Mouse (Mus musculus): ENCODE measurements around the gene Clps. TPM values are rescaled to one million over a fixed set of nuclear protein-coding genes. Genes with fewer than 3 reads are reported as not detected.

The Clps gene
- polyA plus RNA-seq, 1 experiment from 2014 or later, result 51.3 TPM

DNA sequence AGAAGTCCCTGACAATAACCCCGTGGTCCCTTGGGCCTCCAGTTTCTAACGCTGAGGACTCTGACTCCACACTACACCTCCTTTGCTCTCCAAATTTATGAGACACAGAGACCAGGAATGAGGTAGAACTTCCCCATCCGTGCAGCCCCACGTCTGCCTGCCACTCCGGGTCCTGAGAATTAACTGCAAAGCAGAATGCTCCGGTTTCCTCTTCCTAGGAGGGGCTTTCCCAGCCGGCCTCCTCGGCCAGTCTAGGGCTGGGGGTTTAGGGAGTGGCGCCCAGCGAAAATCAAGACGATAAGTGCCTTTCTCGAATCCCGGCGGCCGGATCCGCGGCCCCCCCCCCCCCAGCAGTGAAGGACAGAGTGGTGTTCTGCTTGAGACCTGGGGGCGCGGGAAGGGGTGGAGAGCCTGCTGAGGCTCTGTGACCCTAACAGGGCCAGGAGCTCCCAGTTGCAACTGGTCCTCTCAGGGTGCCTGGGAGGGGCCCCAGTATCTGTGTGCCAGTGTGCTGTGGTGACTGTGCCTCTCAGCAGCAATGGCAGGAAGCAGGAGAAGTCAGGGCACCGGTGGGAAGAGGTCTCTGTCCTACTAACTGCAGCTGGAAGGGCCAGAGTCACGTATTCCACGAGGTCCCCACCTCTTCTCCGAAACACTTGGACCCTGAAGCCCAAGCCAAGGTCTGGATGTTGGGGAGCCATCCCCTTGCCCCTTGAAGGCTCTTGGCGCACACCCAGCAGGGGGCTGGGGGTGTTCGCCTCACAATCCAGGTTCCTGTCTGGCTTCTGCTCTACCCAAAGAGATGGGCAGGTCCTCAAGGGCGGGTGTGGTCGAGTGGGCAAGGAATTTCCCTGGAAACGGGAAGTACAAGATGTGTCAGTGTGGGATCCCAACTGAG, 49.9 kb downstream of the Clps start:
- no peak for ATAC-seq (ENCODE audit: low read depth)
- peak overlapping the region; percentile 19; the same call in 1 of the 2 replicates for H3K4me3 ChIP-seq (ENCODE audit: low read depth, low read length)
- no peak overlapping the region for H3K27ac ChIP-seq (ENCODE audit: low read length)
- H3K4me2 ChIP-seq (ENCODE audit: low read depth, low read length), result peak overlapping the region; percentile 42
- 7% methylated on average over 28 of the region's 28 CpGs for WGBS (ENCODE audit: insufficient replicate concordance)
- H3K27me3 ChIP-seq (ENCODE audit: control insufficient read depth, insufficient read depth, low read depth, low read length), result no peaks in the 10 kb centered on the region
- no peaks in the 10 kb centered on the region for H3K9me3 ChIP-seq (replicated peaks; ENCODE audit: control insufficient read depth, low read length)
- no peaks in the 10 kb centered on the region for H3K36me3 ChIP-seq (ENCODE audit: control insufficient read depth, insufficient read depth)
- H3K9ac ChIP-seq (ENCODE audit: low read depth, low read length), result no peak overlapping the region; the same call in 1 of the 2 replicates
- H3K4me1 ChIP-seq (ENCODE audit: control insufficient read depth, low read depth, low read length), result peaks cover 29% of the 10 kb centered on the region

Small RNA genes within 50 kb of the gene (microRNA-seq; reads per million reads assigned to microRNA genes)
- gene Gm25195, result not detected
- not detected for gene Mir6969

Other genes starting within 250 kb of the Clps start
- gene Fance, start 247.2 kb downstream of the Clps start, polyA plus RNA-seq (2015; fragmentation: Nextera tagmentation; extraction: Ambion mirVana), result 6.7 and 7.3 TPM in 2 replicates
- gene Rpl10a, start 232.3 kb downstream of the Clps start, polyA plus RNA-seq (2015; fragmentation: Nextera tagmentation; extraction: Ambion mirVana), result 280 and 310 TPM in 2 replicates
- gene Tead3, start 209.9 kb downstream of the Clps start, polyA plus RNA-seq (2015; fragmentation: Nextera tagmentation; extraction: Ambion mirVana), result 0.50 and 0.52 TPM in 2 replicates
- 0.46 TPM in 1 of 2 replicates, not detected in the other for gene Tulp1, start 195.5 kb downstream of the Clps start, polyA plus RNA-seq (2015; fragmentation: Nextera tagmentation; extraction: Ambion mirVana)
- 18.9 and 21.5 TPM in 2 replicates for gene Fkbp5, start 43.2 kb downstream of the Clps start, polyA plus RNA-seq (2015; fragmentation: Nextera tagmentation; extraction: Ambion mirVana)
- not detected in 2 replicates for gene Armc12, start 30.0 kb downstream of the Clps start, polyA plus RNA-seq (2015; fragmentation: Nextera tagmentation; extraction: Ambion mirVana)
- gene Clpsl2, start 11.4 kb downstream of the Clps start, polyA plus RNA-seq (2015; fragmentation: Nextera tagmentation; extraction: Ambion mirVana), result not detected in 2 replicates
- gene Lhfpl5, start 14.9 kb upstream of the Clps start, polyA plus RNA-seq (2015; fragmentation: Nextera tagmentation; extraction: Ambion mirVana), result 0.06 and 0.22 TPM in 2 replicates
- gene Srpk1, start 61.9 kb upstream of the Clps start, polyA plus RNA-seq (2015; fragmentation: Nextera tagmentation; extraction: Ambion mirVana), result 21.8 and 24.4 TPM in 2 replicates
- gene Slc26a8, start 129.5 kb upstream of the Clps start, polyA plus RNA-seq (2015; fragmentation: Nextera tagmentation; extraction: Ambion mirVana), result 0.07 and 0.29 TPM in 2 replicates
- gene Mapk14, start 130.6 kb upstream of the Clps start, polyA plus RNA-seq (2015; fragmentation: Nextera tagmentation; extraction: Ambion mirVana), result 22.1 and 25.9 TPM in 2 replicates
- 1.5 TPM in 2 replicates for gene AC170998.1, start 165.3 kb upstream of the Clps start, polyA plus RNA-seq (2015; fragmentation: Nextera tagmentation; extraction: Ambion mirVana)
- 7.9 and 10.5 TPM in 2 replicates for gene Mapk13, start 208.5 kb upstream of the Clps start, polyA plus RNA-seq (2015; fragmentation: Nextera tagmentation; extraction: Ambion mirVana)
- gene Brpf3, start 240.3 kb upstream of the Clps start, polyA plus RNA-seq (2015; fragmentation: Nextera tagmentation; extraction: Ambion mirVana), result 66.7 and 67.1 TPM in 2 replicates

Data from liver, embryonic 16.5 days (tissue).